In genomic region chr19:48871601-48872000, GRCm38 (mm10) we compare ENCODE assay signal across 18 mouse cellular contexts.
"Had no signal": no experiment of that assay in that cellular context is flagged by ENCODE, and none has a peak within 500 bp of the region (broad histone marks: within the 10 kb centered on the region; RNA-seq: fewer than 3 reads in every experiment).

No protein-coding gene starts in this region.

- H3K9ac ChIP-seq: limb, embryonic 13.5 days; liver, embryonic 14.5 days; liver, postnatal 0 days; lung, embryonic 14.5 days; midbrain, embryonic 12.5 days; midbrain, embryonic 15.5 days; neural tube, embryonic 12.5 days; neural tube, embryonic 15.5 days; stomach, embryonic 15.5 days had no signal

- H3K4me3 ChIP-seq: limb, embryonic 10.5 days; limb, embryonic 13.5 days; midbrain, embryonic 12.5 days; midbrain, embryonic 15.5 days; neural tube, embryonic 12.5 days; neural tube, embryonic 15.5 days; stomach, embryonic 15.5 days had no signal

- H3K27ac ChIP-seq: limb, embryonic 10.5 days; limb, embryonic 13.5 days; liver, embryonic 14.5 days; macrophage; midbrain, embryonic 12.5 days; midbrain, embryonic 15.5 days; neural tube, embryonic 12.5 days; neural tube, embryonic 15.5 days; stomach, embryonic 15.5 days had no signal

- H3K36me3 ChIP-seq: limb, embryonic 10.5 days; limb, embryonic 13.5 days; midbrain, embryonic 12.5 days; midbrain, embryonic 15.5 days; neural tube, embryonic 12.5 days; neural tube, embryonic 15.5 days; stomach, embryonic 15.5 days had no signal

- H3K4me1 ChIP-seq: limb, embryonic 10.5 days; limb, embryonic 13.5 days; midbrain, embryonic 12.5 days; midbrain, embryonic 15.5 days; neural tube, embryonic 12.5 days; neural tube, embryonic 15.5 days; stomach, embryonic 15.5 days had no signal

- H3K4me2 ChIP-seq: limb, embryonic 13.5 days; liver, embryonic 11.5 days; lung, embryonic 14.5 days; midbrain, embryonic 12.5 days; midbrain, embryonic 15.5 days; neural tube, embryonic 12.5 days; neural tube, embryonic 15.5 days; stomach, embryonic 15.5 days had no signal

- H3K27me3 ChIP-seq: limb, embryonic 13.5 days; midbrain, embryonic 12.5 days; midbrain, embryonic 15.5 days; neural tube, embryonic 12.5 days; neural tube, embryonic 15.5 days; stomach, embryonic 15.5 days had no signal

- DNase-seq: liver, postnatal 0 days; lung, embryonic 14.5 days; right cerebral cortex, adult 18-20 months; right cerebral cortex, postnatal 14 days; right cerebral cortex, postnatal 4 days; thymus, postnatal 25 days had no signal

- ATAC-seq: intestine, postnatal 0 days; liver, postnatal 0 days; lung, postnatal 0 days; midbrain, embryonic 15.5 days had no signal

- H3K9me3 ChIP-seq: limb, embryonic 10.5 days; limb, embryonic 13.5 days; midbrain, embryonic 12.5 days; midbrain, embryonic 15.5 days; neural tube, embryonic 12.5 days; neural tube, embryonic 15.5 days; stomach, embryonic 15.5 days had no signal
